Mouse (Mus musculus): ENCODE measurements around the gene Atp5b. TPM values are rescaled to one million over a fixed set of nuclear protein-coding genes. Genes with fewer than 3 reads are reported as not detected.

Gene Atp5b
- 436 TPM for polyA plus RNA-seq (2014; fragmentation: Illumina TruSeq; extraction: RNeasy Lipid Tissue Mini Kit (QIAGEN cat#74804))

GRCm38 (mm10) chr10:128082880-128083421 is at the start of gene Atp5b:
Gene Atp5b (plus strand): TSS chr10:128083273.

DNA sequence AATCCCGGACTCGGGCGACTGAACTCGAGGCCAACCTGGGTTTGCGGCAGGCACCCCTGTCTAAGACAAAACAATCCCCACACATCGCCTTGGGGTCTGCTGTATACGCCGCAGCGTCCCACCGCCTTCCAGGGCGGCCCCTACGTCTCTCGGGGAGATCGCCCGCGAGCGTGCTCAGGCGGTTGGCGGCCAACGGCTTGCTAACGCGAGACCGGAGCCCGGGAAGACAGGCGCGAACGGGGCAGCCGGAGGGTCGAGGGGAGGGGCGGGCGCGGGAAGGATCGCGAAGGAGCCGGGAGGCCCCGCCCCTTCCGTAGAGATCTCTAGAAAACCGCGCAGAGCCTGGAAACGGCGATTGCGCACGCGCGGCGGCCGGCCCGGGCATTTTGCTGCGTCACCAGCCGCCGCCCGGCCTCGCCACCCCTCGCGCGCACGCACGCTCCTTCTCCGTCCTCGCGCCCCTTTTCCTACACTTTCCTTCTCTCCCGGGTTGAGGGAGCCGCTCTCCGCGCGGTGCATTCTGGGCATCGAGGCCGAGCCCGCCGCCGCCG is 24.4 kb upstream of the Atp5b start, which contains the start of gene Ptges3:
Ptges3 (plus strand) TSS at position 354 of the 551 bp plus-strand sequence.

DNA sequence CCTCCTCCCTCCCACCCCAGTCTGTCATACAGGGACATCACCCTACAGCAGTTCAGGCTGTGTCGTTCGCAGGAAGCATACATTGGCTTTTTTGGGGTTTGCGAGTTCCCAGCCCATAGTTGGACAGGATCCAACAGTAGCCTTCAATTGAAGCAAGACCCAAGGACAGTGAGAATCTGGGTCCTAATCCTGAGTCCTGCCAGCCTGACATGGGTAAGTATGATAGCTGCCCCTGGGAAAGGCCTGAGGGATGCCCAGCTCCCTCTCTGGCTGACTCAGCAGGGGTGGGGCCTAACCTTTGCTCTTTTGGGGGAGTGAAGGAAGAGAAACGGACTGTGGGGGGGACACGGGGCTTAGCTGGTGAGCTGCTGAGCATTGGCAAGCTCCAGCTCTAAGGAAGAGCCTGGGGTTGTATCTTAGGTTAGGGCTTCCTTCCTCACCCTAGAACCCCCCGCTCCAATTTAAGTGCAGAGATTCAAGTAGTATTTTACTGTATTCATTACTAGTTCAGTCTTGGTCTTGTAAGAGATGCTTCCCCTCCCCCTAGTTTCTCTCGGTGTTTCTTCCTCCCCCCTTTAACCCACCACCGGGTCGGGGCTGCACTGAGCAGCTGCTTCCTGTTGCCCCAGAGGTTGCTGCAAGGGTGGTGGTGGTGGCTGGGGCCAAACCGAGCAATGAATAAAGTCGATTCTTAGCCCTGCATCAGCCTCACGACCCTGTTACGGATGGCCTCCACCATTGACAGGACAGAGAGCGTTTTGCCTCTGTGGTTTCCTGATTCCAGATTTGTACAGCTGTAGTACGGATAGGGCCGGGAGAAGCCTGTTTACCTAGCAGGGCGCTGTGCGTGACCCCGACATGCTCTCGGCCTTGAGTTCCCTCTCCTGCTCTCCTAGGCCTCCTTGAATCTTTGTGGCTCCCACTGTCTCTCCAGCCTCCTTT is 8.8 kb downstream of the Atp5b start, which contains the start of gene Baz2a:
Baz2a (plus strand) TSS at position 14 of the 942 bp plus-strand sequence.

Other genes with a start within 250 kb of the Atp5b start
- not detected for gene Rdh19, start 233.3 kb upstream of the Atp5b start, polyA plus RNA-seq (2014; fragmentation: Illumina TruSeq; extraction: RNeasy Lipid Tissue Mini Kit (QIAGEN cat#74804))
- gene Rdh16f2, start 216.8 kb upstream of the Atp5b start, polyA plus RNA-seq (2014; fragmentation: Illumina TruSeq; extraction: RNeasy Lipid Tissue Mini Kit (QIAGEN cat#74804)), result not detected
- not detected for gene Rdh7, start 194.5 kb upstream of the Atp5b start, polyA plus RNA-seq (2014; fragmentation: Illumina TruSeq; extraction: RNeasy Lipid Tissue Mini Kit (QIAGEN cat#74804))
- 0.46 TPM for gene Sdr9c7, start 184.8 kb upstream of the Atp5b start, polyA plus RNA-seq (2014; fragmentation: Illumina TruSeq; extraction: RNeasy Lipid Tissue Mini Kit (QIAGEN cat#74804))
- gene Hsd17b6, start 75.7 kb upstream of the Atp5b start, polyA plus RNA-seq (2014; fragmentation: Illumina TruSeq; extraction: RNeasy Lipid Tissue Mini Kit (QIAGEN cat#74804)), result not detected
- 46.0 TPM for gene Prim1, start 68.1 kb upstream of the Atp5b start, polyA plus RNA-seq (2014; fragmentation: Illumina TruSeq; extraction: RNeasy Lipid Tissue Mini Kit (QIAGEN cat#74804))
- gene Naca, start 47.7 kb upstream of the Atp5b start, polyA plus RNA-seq (2014; fragmentation: Illumina TruSeq; extraction: RNeasy Lipid Tissue Mini Kit (QIAGEN cat#74804)), result 1,764 TPM
- 754 TPM for gene Ptges3, start 24.3 kb upstream of the Atp5b start, polyA plus RNA-seq (2014; fragmentation: Illumina TruSeq; extraction: RNeasy Lipid Tissue Mini Kit (QIAGEN cat#74804))
- 14.3 TPM for gene Baz2a, start 8.3 kb downstream of the Atp5b start, polyA plus RNA-seq (2014; fragmentation: Illumina TruSeq; extraction: RNeasy Lipid Tissue Mini Kit (QIAGEN cat#74804))
- gene Rbms2, start 97.0 kb downstream of the Atp5b start, polyA plus RNA-seq (2014; fragmentation: Illumina TruSeq; extraction: RNeasy Lipid Tissue Mini Kit (QIAGEN cat#74804)), result 28.7 TPM
- gene Gls2, start 111.2 kb downstream of the Atp5b start, polyA plus RNA-seq (2014; fragmentation: Illumina TruSeq; extraction: RNeasy Lipid Tissue Mini Kit (QIAGEN cat#74804)), result not detected
- gene Spryd4, start 128.5 kb downstream of the Atp5b start, polyA plus RNA-seq (2014; fragmentation: Illumina TruSeq; extraction: RNeasy Lipid Tissue Mini Kit (QIAGEN cat#74804)), result 9.3 TPM
- gene Mip, start 142.6 kb downstream of the Atp5b start, polyA plus RNA-seq (2014; fragmentation: Illumina TruSeq; extraction: RNeasy Lipid Tissue Mini Kit (QIAGEN cat#74804)), result not detected
- 2.7 TPM for gene Timeless, start 148.8 kb downstream of the Atp5b start, polyA plus RNA-seq (2014; fragmentation: Illumina TruSeq; extraction: RNeasy Lipid Tissue Mini Kit (QIAGEN cat#74804))
- not detected for gene Apon, start 170.8 kb downstream of the Atp5b start, polyA plus RNA-seq (2014; fragmentation: Illumina TruSeq; extraction: RNeasy Lipid Tissue Mini Kit (QIAGEN cat#74804))
- gene Apof, start 185.4 kb downstream of the Atp5b start, polyA plus RNA-seq (2014; fragmentation: Illumina TruSeq; extraction: RNeasy Lipid Tissue Mini Kit (QIAGEN cat#74804)), result 1.00 TPM
- gene Stat2, start 187.3 kb downstream of the Atp5b start, polyA plus RNA-seq (2014; fragmentation: Illumina TruSeq; extraction: RNeasy Lipid Tissue Mini Kit (QIAGEN cat#74804)), result 7.4 TPM
- not detected for gene Il23a, start 215.5 kb downstream of the Atp5b start, polyA plus RNA-seq (2014; fragmentation: Illumina TruSeq; extraction: RNeasy Lipid Tissue Mini Kit (QIAGEN cat#74804))
- gene Pan2, start 220.1 kb downstream of the Atp5b start, polyA plus RNA-seq (2014; fragmentation: Illumina TruSeq; extraction: RNeasy Lipid Tissue Mini Kit (QIAGEN cat#74804)), result 7.2 TPM
- gene Cnpy2, start 239.2 kb downstream of the Atp5b start, polyA plus RNA-seq (2014; fragmentation: Illumina TruSeq; extraction: RNeasy Lipid Tissue Mini Kit (QIAGEN cat#74804)), result 55.8 TPM